Mouse (Mus musculus) lung, adult 18-20 months (tissue): ENCODE data around the gene Nanos3.
A peak's percentile ranks its signal among the peaks of the same experiment; 100 is the strongest.

Source experiments
- DNase-seq, 2 experiments: peaks; one replicate each; pipeline ENCODE4 v3.0.0; 2022; ENCODE audit warnings: mixed read lengths in 2 of 2

The Nanos3 gene

GRCm38 (mm10) chr8:84201545-84202245, 16.7 kb upstream of the Nanos3 start:
- DNase-seq, result peak; percentile 88 to 91

GRCm38 (mm10) chr8:84200652-84201544, 15.9 kb upstream of the Nanos3 start:
- DNase-seq, result peak; percentile 88 to 91

- no peak for DNase-seq
These were observed 15.1 kb upstream of the Nanos3 start for GRCm38 (mm10) chr8:84200126-84200555.

GRCm38 (mm10) chr8:84199348-84200125, 14.5 kb upstream of the Nanos3 start:
- no peak for DNase-seq

GRCm38 (mm10) chr8:84198871-84199270, 13.9 kb upstream of the Nanos3 start:
- DNase-seq, result no peak

- peak; percentile 97 to 99 for DNase-seq
These were observed 13.1 kb upstream of the Nanos3 start for GRCm38 (mm10) chr8:84197922-84198774.

GRCm38 (mm10) chr8:84197141-84197921, 12.3 kb upstream of the Nanos3 start:
- peak; percentile 92 to 96 for DNase-seq

GRCm38 (mm10) chr8:84194224-84194743, 9.3 kb upstream of the Nanos3 start:
- DNase-seq, result no peak

- DNase-seq, result peak in 1 of 2 experiments; percentile 23
These were observed 8.5 kb upstream of the Nanos3 start for GRCm38 (mm10) chr8:84193566-84193965.

- DNase-seq, result peak in 1 of 2 experiments; percentile 11
These were observed 8.1 kb upstream of the Nanos3 start for GRCm38 (mm10) chr8:84193161-84193560.

- peak; percentile 86 to 89 for DNase-seq
These were observed 7.5 kb upstream of the Nanos3 start for GRCm38 (mm10) chr8:84192555-84192954.

- peak; percentile 94 to 96 for DNase-seq
These were observed 7.0 kb upstream of the Nanos3 start for GRCm38 (mm10) chr8:84192023-84192422.

GRCm38 (mm10) chr8:84190191-84190867, 5.3 kb upstream of the Nanos3 start:
- peak; percentile 15 to 34 for DNase-seq

- peak; percentile 60 to 80 for DNase-seq
These were observed 4.6 kb upstream of the Nanos3 start for GRCm38 (mm10) chr8:84189603-84190002.

GRCm38 (mm10) chr8:84188671-84189070, 3.7 kb upstream of the Nanos3 start:
- peak; percentile 41 to 70 for DNase-seq

- peak; percentile 77 to 85 for DNase-seq
These were observed 2.2 kb upstream of the Nanos3 start for GRCm38 (mm10) chr8:84187065-84187755.

GRCm38 (mm10) chr8:84186547-84186946, 1.5 kb upstream of the Nanos3 start:
- DNase-seq, result peak; percentile 78 to 82

GRCm38 (mm10) chr8:84184085-84185043, 653 bp downstream of the Nanos3 start:
- DNase-seq, result peak in 1 of 2 experiments; percentile 14
